Mouse (Mus musculus) kidney, adult 2 months (tissue): ENCODE results near the gene 1700012P22Rik.

Experiments
- CTCF ChIP-seq: fragments of 200-500 bp; conservative IDR thresholded peaks from 2 replicates; pipeline ENCODE4 v1.5.1; 2011; ENCODE audit warnings: low read depth, mild to moderate bottlenecking, control low read depth, low read length, moderate library complexity, mixed read lengths; ENCODE audit not compliant: insufficient read depth, insufficient read length
- POLR2A ChIP-seq: fragments of 200-500 bp; IDR thresholded peaks from one replicate; pipeline ENCODE4 v1.6.1; 2011; ENCODE audit warnings: low read depth, low read length, control low read depth

GRCm38 (mm10) chr4:144404456-144405086 is 34.0 kb downstream of the 1700012P22Rik start:
- TF ChIP-seq CTCF (no peak), POLR2A (no peak)
